Mouse (Mus musculus) embryonic facial prominence, embryonic 10.5 days (tissue): ENCODE results near the gene Hjurp. TPM values are rescaled to one million over a fixed set of nuclear protein-coding genes. Genes with fewer than 3 reads are reported as not detected.

Experiments
- DNase-seq: peaks from one replicate; pipeline ENCODE4 v3.0.0-alpha.2; 2017; ENCODE audit warnings: low spot score
- H3K27ac ChIP-seq: fragments of 300-500 bp; sonication (generic); replicated peaks from 2 replicates; pipeline ENCODE4 v1.5.1; 2016; ENCODE audit warnings: mild to moderate bottlenecking
- H3K27me3 ChIP-seq: fragments of 300-500 bp; sonication (generic); replicated peaks from 2 replicates; pipeline ENCODE4 v1.6.1; 2016; ENCODE audit warnings: low read depth, mild to moderate bottlenecking; ENCODE audit not compliant: poor library complexity, severe bottlenecking
- H3K36me3 ChIP-seq: fragments of 300-500 bp; sonication (generic); replicated peaks from 2 replicates; pipeline ENCODE4 v1.6.1; 2016; ENCODE audit warnings: mild to moderate bottlenecking, moderate library complexity
- H3K4me1 ChIP-seq: fragments of 300-500 bp; sonication (generic); 2 replicates; pipeline ENCODE4 v1.6.1; 2016
- H3K4me3 ChIP-seq: fragments of 300-500 bp; sonication (generic); 2 replicates; pipeline ENCODE4 v1.5.1; 2016; ENCODE audit warnings: mild to moderate bottlenecking, moderate library complexity
- H3K9me3 ChIP-seq: fragments of 300-500 bp; sonication (generic); 2 replicates; pipeline ENCODE4 v1.6.1; 2016; ENCODE audit warnings: mild to moderate bottlenecking
- WGBS: fragments of 180-500 bp; shearing (Covaris S2); methylation state at CpG from one replicate; pipeline ENCODE4 v1.1.7; 2016; 5-methylcytosine and 5-hydroxymethylcytosine counted together
- polyA plus RNA-seq: library from polyadenylated mRNA; unstranded; fragments of >200 nt; fragmentation: Nextera tagmentation; extraction: Ambion mirVana; gene quantifications from 2 replicates; pipeline ENCODE4 v1.2.1, GENCODE M21; 2016

Hjurp gene
- polyA plus RNA-seq, 1 experiment from 2014 or later: 219 TPM

DNA sequence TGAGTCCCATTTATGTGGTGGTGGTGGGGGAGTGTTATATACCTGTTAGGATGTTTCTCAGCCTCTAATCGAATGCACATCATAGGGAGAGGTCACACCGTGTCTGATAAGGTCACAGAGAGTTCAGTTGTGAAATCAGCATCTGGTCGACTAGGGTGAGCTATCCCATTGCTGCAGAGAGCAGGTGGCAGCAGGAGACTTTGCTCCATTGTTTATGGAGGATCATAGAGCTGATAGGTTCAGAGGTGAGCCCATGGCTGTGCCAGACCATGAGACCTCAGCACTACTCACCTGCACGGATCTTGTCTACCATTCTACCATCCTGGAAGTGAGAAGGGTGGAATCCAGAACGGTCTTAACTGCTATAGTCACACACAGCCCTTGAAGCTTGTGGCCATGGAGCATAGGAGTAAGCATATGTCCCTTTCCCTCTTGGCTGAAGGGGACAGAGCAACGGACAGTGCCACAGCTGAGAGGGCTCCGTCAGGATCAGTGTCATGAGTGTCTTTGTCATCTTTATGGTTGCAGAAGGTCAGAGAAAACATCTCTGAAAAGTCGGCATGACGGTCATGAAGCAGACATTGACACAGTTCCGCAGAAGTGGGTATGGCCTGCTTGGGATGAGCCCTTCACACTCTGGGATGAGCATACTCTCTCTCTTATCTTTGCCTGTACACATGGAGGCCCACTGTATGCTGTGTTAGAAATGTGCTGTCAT, 7.0 kb upstream of the Hjurp start:
- H3K4me3 ChIP-seq: no peak overlapping the region
- no peak for DNase-seq
- no peak overlapping the region for H3K27ac ChIP-seq
- 63% methylated on average over 10 of the region's 10 CpGs for WGBS
- H3K36me3 ChIP-seq: no peaks in the 10 kb centered on the region
- peaks cover 86% of the 10 kb centered on the region for H3K9me3 ChIP-seq
- no peaks in the 10 kb centered on the region for H3K4me1 ChIP-seq
- no peaks in the 10 kb centered on the region for H3K27me3 ChIP-seq

DNA sequence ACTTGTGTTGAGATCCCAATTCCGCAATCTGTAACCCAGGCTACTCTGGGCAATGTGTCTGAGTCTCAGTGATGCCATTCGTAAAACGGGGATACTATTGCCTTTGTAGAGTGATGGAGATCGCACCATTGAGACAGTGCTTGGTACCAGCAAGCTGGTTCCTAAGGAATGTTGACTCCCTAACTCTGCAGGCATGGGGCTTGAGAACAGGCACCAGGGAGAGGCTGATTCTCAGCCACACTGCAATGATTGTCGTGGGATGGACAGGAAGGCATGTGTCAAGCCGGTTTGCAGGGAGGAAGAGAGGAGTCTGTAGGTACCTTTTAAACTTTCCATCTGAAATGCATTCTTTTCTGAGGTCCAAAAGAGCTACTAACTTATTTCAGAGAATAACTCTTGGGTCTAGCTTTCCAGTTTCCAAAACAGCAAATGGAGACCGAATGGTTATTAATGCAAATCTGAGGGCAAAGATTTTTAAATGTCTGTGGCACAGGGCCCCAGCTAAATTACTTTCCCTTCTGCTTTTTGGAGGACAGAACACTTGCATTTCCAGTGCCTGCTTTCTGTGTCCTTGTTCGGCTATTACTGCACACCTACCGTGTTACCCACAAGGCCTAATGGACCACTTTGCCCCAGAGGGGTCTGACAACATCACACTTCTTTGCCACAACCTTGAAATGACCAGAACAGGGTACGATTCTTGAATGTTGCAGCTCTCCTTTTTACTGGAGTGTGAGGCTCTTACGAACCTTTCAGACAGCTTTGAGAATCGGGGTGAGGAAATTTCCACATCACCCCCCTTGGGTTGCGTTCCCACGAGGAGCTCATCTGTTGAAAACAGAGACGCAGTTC, 6.2 kb upstream of the Hjurp start:
- no peak overlapping the region for H3K4me3 ChIP-seq
- H3K27ac ChIP-seq: no peak overlapping the region
- no peaks in the 10 kb centered on the region for H3K27me3 ChIP-seq
- DNase-seq: no peak
- H3K36me3 ChIP-seq: no peaks in the 10 kb centered on the region
- no peaks in the 10 kb centered on the region for H3K4me1 ChIP-seq
- peaks cover 85% of the 10 kb centered on the region for H3K9me3 ChIP-seq
- 82% methylated on average over 15 of the region's 15 CpGs for WGBS

- no peak for DNase-seq
- H3K4me1 ChIP-seq: no peaks in the 10 kb centered on the region
- H3K27ac ChIP-seq: no peak overlapping the region
- H3K27me3 ChIP-seq: no peaks in the 10 kb centered on the region
- H3K9me3 ChIP-seq: peaks cover 84% of the 10 kb centered on the region
- H3K4me3 ChIP-seq: no peak overlapping the region
- H3K36me3 ChIP-seq: no peaks in the 10 kb centered on the region
- WGBS: 63% methylated on average over 3 of the region's 3 CpGs
These were observed 4.9 kb upstream of the Hjurp start for GRCm38 (mm10) chr1:88282301-88282700.

- DNase-seq: no peak
- WGBS: 80% methylated on average over 15 of the region's 15 CpGs
- H3K27ac ChIP-seq: no peak overlapping the region
- H3K9me3 ChIP-seq: peaks cover 71% of the 10 kb centered on the region
- no peaks in the 10 kb centered on the region for H3K27me3 ChIP-seq
- no peak overlapping the region for H3K4me3 ChIP-seq
- H3K36me3 ChIP-seq: peaks cover 10% of the 10 kb centered on the region
- H3K4me1 ChIP-seq: peaks cover 17% of the 10 kb centered on the region
These were observed 2.7 kb upstream of the Hjurp start for GRCm38 (mm10) chr1:88280006-88280690.

DNA sequence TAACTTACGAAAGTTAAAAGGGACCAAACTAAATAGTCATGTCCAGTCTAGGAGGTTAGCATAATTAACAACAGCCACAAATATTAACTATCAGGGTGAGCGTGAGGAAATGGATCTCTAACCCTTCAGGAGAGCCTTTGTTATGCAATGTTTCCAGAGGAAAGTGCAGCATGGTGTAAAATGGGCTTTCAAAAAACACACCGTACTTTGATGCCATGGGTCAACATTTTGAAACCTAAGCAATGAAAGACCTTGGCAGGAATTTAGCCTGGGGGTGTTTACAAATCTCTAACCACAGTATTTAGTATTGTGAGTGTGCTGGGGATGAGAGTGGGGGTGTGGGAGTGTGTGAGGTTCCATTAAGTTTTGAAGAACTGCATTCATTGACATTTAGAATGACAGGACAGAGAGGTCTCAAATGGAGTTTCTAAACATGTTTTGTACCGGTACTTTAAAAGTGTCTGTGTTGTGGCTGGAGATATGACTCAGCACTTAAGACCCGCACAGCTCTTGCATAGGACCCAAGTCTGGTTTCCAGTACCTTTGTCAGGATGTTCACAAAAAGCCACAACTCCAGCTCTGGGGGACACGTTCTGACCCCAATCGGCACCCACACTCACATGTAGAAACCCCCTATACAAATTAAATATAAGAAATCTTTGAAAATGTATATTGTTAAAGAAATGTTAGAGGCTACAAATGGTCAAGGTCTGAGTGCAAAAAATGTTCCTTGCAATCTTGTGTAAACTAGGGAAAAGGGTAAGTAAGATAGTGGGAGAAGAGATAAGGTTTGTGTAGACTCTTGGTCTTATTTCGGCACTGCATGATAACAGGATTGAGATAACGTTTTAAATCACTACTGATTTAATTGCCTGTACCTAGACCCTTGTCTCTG, 1.9 kb upstream of the Hjurp start:
- Histone ChIP-seq H3K9me3 (peaks cover 63% of the 10 kb centered on the region), H3K36me3 (peaks cover 18% of the 10 kb centered on the region), H3K4me1 (peaks cover 18% of the 10 kb centered on the region), H3K4me3 (no peak overlapping the region), H3K27me3 (no peaks in the 10 kb centered on the region), H3K27ac (no peak overlapping the region)
- no peak for DNase-seq
- WGBS: 67% methylated on average over 9 of the region's 9 CpGs

GRCm38 (mm10) chr1:88277818-88278511, 532 bp upstream of the Hjurp start:
- peaks cover 49% of the 10 kb centered on the region for H3K9me3 ChIP-seq
- H3K27me3 ChIP-seq: no peaks in the 10 kb centered on the region
- H3K4me3 ChIP-seq: peak overlapping the region; percentile 59
- H3K27ac ChIP-seq: peak overlapping the region; percentile 89
- DNase-seq: no peak
- WGBS: 68% methylated on average over 18 of the region's 18 CpGs
- H3K4me1 ChIP-seq: peaks cover 18% of the 10 kb centered on the region
- peaks cover 31% of the 10 kb centered on the region for H3K36me3 ChIP-seq

DNA sequence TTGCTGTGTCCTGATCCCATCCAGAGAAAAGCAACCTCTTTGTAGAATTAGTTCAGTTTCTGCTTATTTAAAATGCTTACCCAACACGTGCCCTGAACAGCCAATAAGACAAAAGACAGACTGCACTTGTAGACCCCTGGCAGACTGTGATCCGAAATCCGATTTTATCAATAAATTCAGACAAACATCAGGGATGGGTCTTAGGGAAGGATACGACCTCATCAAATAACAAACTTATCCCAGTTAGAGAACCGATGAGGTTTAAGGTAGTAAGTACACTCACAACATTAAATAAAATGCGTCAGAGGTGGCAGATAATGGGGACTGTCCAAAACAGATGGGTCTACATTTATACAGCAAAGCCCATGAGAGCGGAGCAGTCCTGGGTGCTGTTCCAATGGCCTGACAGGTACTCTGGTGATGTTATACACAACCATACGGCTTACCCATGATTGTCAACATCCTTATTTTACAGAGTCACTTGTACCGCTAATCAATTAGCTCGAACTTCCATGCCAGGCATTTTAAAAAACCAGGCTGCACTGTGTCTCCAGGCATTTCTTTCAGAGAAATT, 822 bp downstream of the Hjurp start:
- 39% methylated on average over 10 of the region's 10 CpGs for WGBS
- DNase-seq: no peak
- peaks cover 45% of the 10 kb centered on the region for H3K36me3 ChIP-seq
- peak overlapping the region; percentile 89 for H3K27ac ChIP-seq
- peak overlapping the region; percentile 59 for H3K4me3 ChIP-seq
- no peaks in the 10 kb centered on the region for H3K27me3 ChIP-seq
- peaks cover 18% of the 10 kb centered on the region for H3K4me1 ChIP-seq
- peaks cover 40% of the 10 kb centered on the region for H3K9me3 ChIP-seq

- Histone ChIP-seq H3K4me3 (peak overlapping the region; percentile 59), H3K9me3 (peaks cover 36% of the 10 kb centered on the region), H3K27ac (peak overlapping the region; percentile 89), H3K36me3 (peaks cover 51% of the 10 kb centered on the region), H3K27me3 (no peaks in the 10 kb centered on the region), H3K4me1 (peaks cover 18% of the 10 kb centered on the region)
- DNase-seq: no peak
- 71% methylated on average over 13 of the region's 13 CpGs for WGBS
These were observed 1.5 kb downstream of the Hjurp start for GRCm38 (mm10) chr1:88275698-88276523.

DNA sequence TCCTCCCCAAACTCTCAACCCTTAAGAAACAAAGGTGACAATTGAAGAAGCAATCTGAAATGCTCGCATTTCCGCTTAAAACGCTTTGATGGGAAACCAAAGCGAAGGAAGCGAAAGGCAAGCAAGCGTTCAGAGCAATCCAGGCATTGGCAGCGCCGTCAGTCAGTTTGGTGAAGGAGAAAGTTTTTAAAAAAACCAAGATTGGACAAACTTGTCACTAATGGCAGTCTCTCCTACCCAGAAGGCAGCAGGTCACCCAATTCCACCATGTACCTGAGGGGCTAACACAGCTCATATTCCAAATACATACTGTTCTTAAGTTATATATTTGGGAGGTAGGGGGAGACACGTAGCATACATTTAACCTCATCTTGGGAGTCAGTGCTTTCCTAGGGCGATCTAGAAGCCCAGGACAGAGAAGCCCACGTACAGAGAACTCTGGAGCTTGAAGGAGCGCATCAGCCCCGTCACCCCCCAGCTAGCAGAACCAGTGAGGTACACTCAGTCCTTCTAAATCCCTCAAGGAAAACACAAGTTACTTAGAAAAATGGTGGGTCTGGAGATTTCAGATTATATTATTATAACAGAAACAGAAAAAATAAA, 2.3 kb downstream of the Hjurp start:
- peaks cover 56% of the 10 kb centered on the region for H3K36me3 ChIP-seq
- H3K4me3 ChIP-seq: peak overlapping the region; percentile 59; the same call in 1 of the 2 replicates
- DNase-seq: no peak
- no peaks in the 10 kb centered on the region for H3K27me3 ChIP-seq
- no peak overlapping the region for H3K27ac ChIP-seq
- peaks cover 33% of the 10 kb centered on the region for H3K9me3 ChIP-seq
- peaks cover 18% of the 10 kb centered on the region for H3K4me1 ChIP-seq
- WGBS: 70% methylated on average over 13 of the region's 13 CpGs

DNA sequence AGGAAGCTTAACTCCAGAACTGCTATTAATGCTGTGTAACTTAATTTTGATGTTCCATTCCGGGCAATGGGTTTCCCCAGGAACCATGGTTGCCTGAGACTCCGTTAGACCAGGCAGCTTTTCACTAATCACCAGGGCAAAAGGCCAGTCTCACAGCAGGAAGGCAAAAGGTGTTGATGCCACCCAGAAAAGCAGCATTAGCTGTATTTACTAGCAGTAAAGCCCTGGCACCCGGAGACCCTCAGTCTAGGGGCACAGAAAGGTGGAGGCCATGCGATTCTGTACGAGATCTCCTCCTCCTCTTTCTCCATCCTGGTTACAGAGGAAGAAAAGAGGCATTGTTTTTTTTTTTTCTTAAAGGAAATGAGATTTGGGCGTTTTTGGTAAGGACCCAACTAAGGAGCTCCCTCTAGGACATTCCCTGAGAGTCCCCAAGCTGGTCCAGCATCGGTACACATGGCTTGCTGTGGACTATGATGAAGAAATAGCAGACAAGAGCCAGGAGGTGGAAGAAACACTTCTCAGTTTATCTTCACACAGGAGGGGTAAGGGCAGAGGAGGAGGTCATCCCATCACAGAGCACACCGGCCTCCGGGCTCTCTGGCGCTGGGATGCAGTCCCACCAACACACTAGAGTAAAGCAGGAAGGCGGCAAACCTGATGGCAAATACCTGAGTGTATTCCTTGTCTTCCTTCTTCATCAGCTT, 2.9 kb downstream of the Hjurp start:
- WGBS: 74% methylated on average over 11 of the region's 11 CpGs
- DNase-seq: no peak
- peaks cover 62% of the 10 kb centered on the region for H3K36me3 ChIP-seq

More for the DNA sequence above, 2.9 kb downstream of the Hjurp start:
- peaks cover 18% of the 10 kb centered on the region for H3K4me1 ChIP-seq
- H3K4me3 ChIP-seq: no peak overlapping the region
- H3K27me3 ChIP-seq: no peaks in the 10 kb centered on the region
- no peak overlapping the region for H3K27ac ChIP-seq
- H3K9me3 ChIP-seq: peaks cover 35% of the 10 kb centered on the region
